Mouse (Mus musculus): ENCODE measurements at regions not wholly inside any gene's neighbourhood (a gene's known extent, or its start where the extent isn't known, plus 50 kb on each side); places are given as distances from the start of the nearest gene placed in this dataset.

DNA sequence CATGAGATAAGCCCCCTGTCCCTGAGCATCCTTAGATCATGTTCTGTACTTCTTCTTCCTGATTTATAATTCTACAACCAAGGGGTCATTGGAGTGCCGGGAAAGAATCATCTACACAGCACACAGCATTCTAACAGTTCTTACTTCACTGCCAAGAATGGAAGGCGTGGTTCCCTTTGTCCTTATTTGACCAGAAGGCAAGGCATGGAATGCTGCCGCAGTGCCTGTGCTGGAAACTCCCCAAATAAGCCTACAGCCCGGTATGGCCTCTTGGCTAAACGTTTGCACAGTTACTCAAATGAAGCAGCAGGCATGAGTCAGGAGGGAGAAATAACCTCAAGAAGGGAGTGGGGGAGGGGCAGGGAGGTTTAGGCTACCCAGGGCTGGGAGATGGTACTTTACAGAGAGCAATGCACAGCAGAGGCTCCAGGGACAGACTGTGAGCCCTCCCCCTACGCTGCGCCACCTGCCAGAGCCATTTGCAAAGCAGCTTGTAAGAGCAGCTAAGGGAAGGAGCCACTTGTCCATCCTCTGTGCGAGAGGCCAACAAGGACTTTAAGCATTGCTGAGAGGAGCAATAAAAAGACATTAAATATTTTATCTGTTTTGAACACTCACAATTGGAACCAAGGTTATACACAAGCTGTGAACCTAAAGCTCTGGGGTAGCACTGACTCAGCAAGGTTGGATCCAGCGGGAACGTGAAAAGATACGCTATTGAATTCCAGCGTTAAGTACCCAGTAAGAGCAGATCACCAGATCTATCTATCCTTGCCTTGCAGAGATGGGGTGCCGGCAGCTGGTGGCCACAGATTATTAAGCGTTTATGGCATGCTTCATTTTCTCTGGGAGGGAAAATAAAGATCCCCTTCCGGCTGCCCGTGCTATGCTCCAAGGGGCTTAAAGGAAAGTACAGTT is 104.2 kb upstream of the Klf7 start:
- no peaks in the 10 kb centered on the region for H3K27me3 ChIP-seq (ENCODE audit: control insufficient read depth, insufficient read depth, insufficient read length)
- H3K79me3 ChIP-seq (ENCODE audit: low read depth), result no peaks in the 10 kb centered on the region
- no peak overlapping the region for H3K4me3 ChIP-seq (ENCODE audit: insufficient read depth, poor library complexity, severe bottlenecking)
- H3K79me2 ChIP-seq (ENCODE audit: control insufficient read depth, insufficient read depth), result no peaks in the 10 kb centered on the region
- peak overlapping the region; percentile 28 for H3ac ChIP-seq (ENCODE audit: control insufficient read depth, insufficient read length, low read depth)
- TF ChIP-seq MYOD1 (IDR thresholded peaks at IDR 0.05; ENCODE audit: control insufficient read depth, insufficient read length, low read depth) (peak; percentile 45), CTCF (IDR thresholded peaks at IDR 0.05; ENCODE audit: control insufficient read depth, insufficient read depth, insufficient read length) (no peak), MAX (IDR thresholded peaks at IDR 0.05) (peak; percentile 91), CEBPB (IDR thresholded peaks at IDR 0.05; ENCODE audit: low read depth) (peak; percentile 59)
- H3K36me3 ChIP-seq (ENCODE audit: control insufficient read depth, insufficient read depth), result no peaks in the 10 kb centered on the region

DNA sequence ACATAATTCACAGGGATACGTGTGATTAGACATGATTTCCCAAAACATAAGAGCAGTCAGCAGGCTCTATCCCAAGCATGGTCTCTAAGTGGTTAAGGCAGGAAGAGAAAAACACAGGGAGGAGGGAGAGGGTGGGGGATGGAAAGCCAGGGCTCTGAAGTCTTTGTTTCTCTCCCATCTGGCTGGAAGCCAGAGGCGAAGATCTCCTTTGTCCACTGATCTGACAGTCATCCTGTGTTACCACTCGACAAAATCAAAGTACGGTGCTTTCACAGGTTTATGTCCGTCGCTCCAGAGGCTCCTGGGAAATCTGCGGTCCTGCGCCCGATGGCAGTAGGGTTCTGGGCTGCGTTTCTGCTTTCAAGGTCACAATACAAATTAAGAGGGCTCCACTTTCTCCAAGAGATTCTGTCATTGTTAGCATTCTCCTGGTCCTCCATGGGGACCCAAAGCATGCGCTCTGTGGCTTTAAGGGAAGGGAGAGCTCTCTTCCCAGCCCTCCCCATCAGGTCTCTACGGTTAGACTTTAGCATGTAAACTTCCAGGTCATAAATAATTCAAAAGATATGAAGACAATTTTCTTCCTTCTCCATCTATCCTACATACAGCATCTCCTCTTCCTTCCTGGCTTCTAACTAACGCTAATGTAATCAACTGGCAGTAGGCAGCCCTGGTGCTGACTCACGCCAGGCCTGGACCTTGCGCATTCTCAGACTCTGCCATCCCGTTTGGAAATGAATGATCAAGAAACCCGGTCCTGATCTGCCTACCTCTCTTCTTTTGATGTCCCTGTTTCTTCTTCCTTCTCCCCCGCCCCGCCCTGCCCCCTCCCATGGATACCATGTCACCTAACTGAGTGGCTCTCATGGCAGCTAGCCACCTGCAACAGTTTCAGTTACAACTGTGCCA is 102.0 kb upstream of the Klf7 start:
- Histone ChIP-seq H3ac (ENCODE audit: control insufficient read depth, insufficient read length, low read depth) (no peak overlapping the region), H3K79me3 (ENCODE audit: low read depth) (no peaks in the 10 kb centered on the region), H3K36me3 (ENCODE audit: control insufficient read depth, insufficient read depth) (no peaks in the 10 kb centered on the region), H3K27me3 (ENCODE audit: control insufficient read depth, insufficient read depth, insufficient read length) (no peaks in the 10 kb centered on the region), H3K79me2 (ENCODE audit: control insufficient read depth, insufficient read depth) (no peaks in the 10 kb centered on the region), H3K4me3 (ENCODE audit: insufficient read depth, poor library complexity, severe bottlenecking) (no peak overlapping the region)
- TF ChIP-seq MYOG (IDR thresholded peaks at IDR 0.05; ENCODE audit: control insufficient read depth, extremely low read depth, insufficient read length) (no peak), MYOD1 (IDR thresholded peaks at IDR 0.05; ENCODE audit: control insufficient read depth, insufficient read length, low read depth) (no peak), FOSL1 (IDR thresholded peaks at IDR 0.05; ENCODE audit: insufficient read depth, low read length, poor library complexity, severe bottlenecking) (no peak), MAX (IDR thresholded peaks at IDR 0.05) (no peak), CEBPB (IDR thresholded peaks at IDR 0.05; ENCODE audit: low read depth) (no peak), CTCF (IDR thresholded peaks at IDR 0.05; ENCODE audit: control insufficient read depth, insufficient read depth, insufficient read length) (no peak), USF1 (IDR thresholded peaks at IDR 0.05; ENCODE audit: low read depth) (no peak)

DNA sequence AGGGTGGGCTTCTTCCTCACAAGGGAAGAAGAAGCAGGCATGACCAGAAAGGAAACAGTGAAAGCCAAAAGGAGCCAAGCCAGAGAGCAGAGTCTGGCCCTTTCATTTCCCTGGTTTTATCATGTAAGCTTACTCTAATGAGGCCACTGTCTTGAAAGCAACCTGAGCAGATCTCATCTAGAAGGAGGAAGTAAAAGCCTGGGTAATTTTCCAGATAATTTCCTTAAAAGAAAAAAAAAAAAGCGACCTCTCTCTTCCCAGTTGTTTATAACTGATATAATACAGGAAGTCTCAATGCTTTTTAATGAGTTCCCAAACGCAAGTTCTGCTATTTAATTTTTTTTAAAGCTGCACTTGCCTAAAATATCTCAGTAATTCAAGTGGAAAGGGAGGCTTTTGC is 100.4 kb upstream of the Klf7 start:
- Histone ChIP-seq H3K27me3 (ENCODE audit: control insufficient read depth, insufficient read depth, insufficient read length) (no peaks in the 10 kb centered on the region), H3K4me3 (ENCODE audit: insufficient read depth, poor library complexity, severe bottlenecking) (no peak overlapping the region), H3K79me2 (ENCODE audit: control insufficient read depth, insufficient read depth) (no peaks in the 10 kb centered on the region), H3K79me3 (ENCODE audit: low read depth) (no peaks in the 10 kb centered on the region), H3ac (ENCODE audit: control insufficient read depth, insufficient read length, low read depth) (no peak overlapping the region), H3K36me3 (ENCODE audit: control insufficient read depth, insufficient read depth) (no peaks in the 10 kb centered on the region)
- TF ChIP-seq MAX (IDR thresholded peaks at IDR 0.05) (no peak), CTCF (IDR thresholded peaks at IDR 0.05; ENCODE audit: control insufficient read depth, insufficient read depth, insufficient read length) (no peak), MYOG (IDR thresholded peaks at IDR 0.05; ENCODE audit: control insufficient read depth, extremely low read depth, insufficient read length) (no peak), MYOD1 (IDR thresholded peaks at IDR 0.05; ENCODE audit: control insufficient read depth, insufficient read length, low read depth) (no peak), CEBPB (IDR thresholded peaks at IDR 0.05; ENCODE audit: low read depth) (no peak), FOSL1 (IDR thresholded peaks at IDR 0.05; ENCODE audit: insufficient read depth, low read length, poor library complexity, severe bottlenecking) (no peak), USF1 (IDR thresholded peaks at IDR 0.05; ENCODE audit: low read depth) (no peak)

DNA sequence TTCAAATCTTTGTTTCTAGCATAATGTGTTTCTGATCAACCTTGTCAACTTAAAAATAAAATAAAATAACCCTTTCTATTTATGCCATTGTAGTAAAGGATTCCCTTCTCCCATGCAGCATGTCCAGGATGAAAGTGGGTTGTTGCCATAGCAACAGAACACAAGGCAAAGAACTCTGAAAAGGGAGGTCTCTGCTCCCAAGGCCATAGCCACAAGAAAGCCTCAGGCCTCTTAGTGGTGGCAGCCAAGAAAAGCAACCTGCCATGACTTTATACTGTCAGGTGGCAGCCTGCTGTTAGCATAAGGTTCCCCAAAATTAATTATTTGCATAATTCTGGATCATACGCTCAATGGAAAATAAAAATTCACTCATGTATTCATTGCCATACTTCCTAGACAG is 98.4 kb upstream of the Klf7 start:
- no peak overlapping the region for H3ac ChIP-seq (ENCODE audit: control insufficient read depth, insufficient read length, low read depth)
- H3K4me3 ChIP-seq (ENCODE audit: insufficient read depth, poor library complexity, severe bottlenecking), result no peak overlapping the region
- H3K79me2 ChIP-seq (ENCODE audit: control insufficient read depth, insufficient read depth), result no peaks in the 10 kb centered on the region
- no peaks in the 10 kb centered on the region for H3K27me3 ChIP-seq (ENCODE audit: control insufficient read depth, insufficient read depth, insufficient read length)
- TF ChIP-seq CTCF (IDR thresholded peaks at IDR 0.05; ENCODE audit: control insufficient read depth, insufficient read depth, insufficient read length) (no peak), CEBPB (IDR thresholded peaks at IDR 0.05; ENCODE audit: low read depth) (no peak), FOSL1 (IDR thresholded peaks at IDR 0.05; ENCODE audit: insufficient read depth, low read length, poor library complexity, severe bottlenecking) (no peak), MYOD1 (IDR thresholded peaks at IDR 0.05; ENCODE audit: control insufficient read depth, insufficient read length, low read depth) (no peak), USF1 (IDR thresholded peaks at IDR 0.05; ENCODE audit: low read depth) (no peak), MYOG (IDR thresholded peaks at IDR 0.05; ENCODE audit: control insufficient read depth, extremely low read depth, insufficient read length) (no peak), MAX (IDR thresholded peaks at IDR 0.05) (no peak)
- no peaks in the 10 kb centered on the region for H3K79me3 ChIP-seq (ENCODE audit: low read depth)
- H3K36me3 ChIP-seq (ENCODE audit: control insufficient read depth, insufficient read depth), result no peaks in the 10 kb centered on the region

DNA sequence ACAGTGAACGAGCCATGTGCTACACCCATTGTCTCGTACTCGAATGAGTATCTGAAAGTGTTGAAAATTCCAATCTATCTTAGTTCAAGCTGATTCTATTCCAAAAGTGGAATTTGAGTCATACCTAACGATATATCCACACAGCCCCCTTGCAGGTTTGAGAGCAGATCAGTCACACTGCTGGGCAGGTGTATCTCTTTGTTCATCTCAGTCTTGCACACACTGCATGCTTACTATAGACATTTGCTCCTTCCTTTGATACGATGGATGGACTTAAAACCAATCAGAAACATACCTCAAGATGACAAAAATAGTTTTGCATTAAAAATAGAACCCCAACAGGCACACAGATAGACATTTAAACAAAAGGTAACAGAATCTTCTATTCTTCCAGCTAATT is 98.0 kb upstream of the Klf7 start:
- H3K36me3 ChIP-seq (ENCODE audit: control insufficient read depth, insufficient read depth), result no peaks in the 10 kb centered on the region
- H3K79me3 ChIP-seq (ENCODE audit: low read depth), result no peaks in the 10 kb centered on the region
- TF ChIP-seq USF1 (IDR thresholded peaks at IDR 0.05; ENCODE audit: low read depth) (no peak), CTCF (IDR thresholded peaks at IDR 0.05; ENCODE audit: control insufficient read depth, insufficient read depth, insufficient read length) (no peak), MAX (IDR thresholded peaks at IDR 0.05) (no peak), MYOD1 (IDR thresholded peaks at IDR 0.05; ENCODE audit: control insufficient read depth, insufficient read length, low read depth) (no peak)
- H3K27me3 ChIP-seq (ENCODE audit: control insufficient read depth, insufficient read depth, insufficient read length), result no peaks in the 10 kb centered on the region
- no peak overlapping the region for H3ac ChIP-seq (ENCODE audit: control insufficient read depth, insufficient read length, low read depth)
- H3K4me3 ChIP-seq (ENCODE audit: insufficient read depth, poor library complexity, severe bottlenecking), result no peak overlapping the region
- H3K79me2 ChIP-seq (ENCODE audit: control insufficient read depth, insufficient read depth), result no peaks in the 10 kb centered on the region
